Mouse (Mus musculus) erythroblast, embryonic 14.5 days (primary cell): Measurements from ENCODE around the gene Dnah17.

Experiments
- GATA1 ChIP-seq: IDR thresholded peaks from 2 replicates; pipeline ENCODE4 v1.6.1; 2012; ENCODE audit warnings: low read length, inconsistent platforms, mixed read lengths
- TAL1 ChIP-seq: IDR thresholded peaks from 3 replicates; pipeline ENCODE4 v1.6.1; 2012; ENCODE audit warnings: low read length, inconsistent platforms, mixed read lengths

GRCm38 (mm10) chr11:118088896-118089295, 41.5 kb downstream of the Dnah17 start:
- TF ChIP-seq GATA1: no peak
- TF ChIP-seq TAL1: no peak
